Mouse (Mus musculus) monocyte, adult 5-6 weeks (primary cell): Measurements from ENCODE around the gene Scml4. TPM values are rescaled to one million over a fixed set of nuclear protein-coding genes. Genes with fewer than 3 reads are reported as not detected.
A peak's percentile ranks its signal among the peaks of the same experiment; 100 is the strongest.

ENCODE experiments used
- ATAC-seq: fragments of 153-309, 156-312 bp; replicated peaks from 2 replicates; pipeline ENCODE4 v1.8.0; 2017; ENCODE audit warnings: mild to moderate bottlenecking; ENCODE audit not compliant: low TSS enrichment, insufficient number of reproducible peaks, severe bottlenecking, poor library complexity, low FRiP score
- total RNA-seq: library from RNA; stranded (forward); fragments of 200-1000, 200-491, 200-594 nt; gene quantifications from 3 replicates; pipeline ENCODE4 v1.2.3, GENCODE M21; 2017

The Scml4 gene
- total RNA-seq, 1 experiment from 2014 or later: 5.4 TPM

DNA sequence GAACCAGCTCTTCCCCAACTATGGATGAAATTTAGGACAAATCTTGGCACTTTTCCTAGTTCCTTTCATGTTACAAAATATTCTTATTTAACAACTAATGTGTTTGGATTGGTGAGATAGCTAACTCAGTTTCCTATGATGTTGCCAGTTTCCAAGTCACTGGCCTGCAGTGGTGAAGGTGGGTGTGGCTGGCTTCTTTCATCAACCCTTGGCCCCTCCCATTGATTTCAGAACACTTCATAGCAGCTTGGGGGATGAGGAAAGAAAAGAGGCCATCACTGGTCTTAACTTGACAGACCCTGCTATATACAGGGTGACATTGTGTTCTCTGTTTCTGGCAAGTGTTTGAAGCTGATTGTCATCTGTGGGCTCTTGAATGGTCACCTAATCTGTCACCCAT, 76.0 kb downstream of the Scml4 start:
- no peak for ATAC-seq

DNA sequence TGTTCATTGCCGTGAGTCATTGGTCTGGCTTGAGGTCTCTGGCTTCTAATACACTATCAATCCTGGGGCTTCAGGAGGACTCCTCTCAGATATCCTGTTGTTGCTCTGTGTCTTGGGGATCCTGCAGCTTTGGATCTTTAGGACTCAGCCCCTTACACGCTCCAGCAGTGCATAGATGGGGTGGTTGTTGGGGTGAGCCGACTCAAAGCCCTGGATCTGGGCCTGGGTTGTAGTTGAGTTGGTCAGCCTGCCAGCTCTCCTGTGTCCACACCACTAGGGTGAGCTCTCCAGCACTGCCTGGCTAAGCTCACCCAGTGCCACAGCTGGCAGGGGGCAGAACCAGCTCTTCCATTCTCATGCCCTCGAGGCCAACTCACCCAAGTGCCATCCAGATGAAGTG, 78.2 kb downstream of the Scml4 start:
- no peak for ATAC-seq

DNA sequence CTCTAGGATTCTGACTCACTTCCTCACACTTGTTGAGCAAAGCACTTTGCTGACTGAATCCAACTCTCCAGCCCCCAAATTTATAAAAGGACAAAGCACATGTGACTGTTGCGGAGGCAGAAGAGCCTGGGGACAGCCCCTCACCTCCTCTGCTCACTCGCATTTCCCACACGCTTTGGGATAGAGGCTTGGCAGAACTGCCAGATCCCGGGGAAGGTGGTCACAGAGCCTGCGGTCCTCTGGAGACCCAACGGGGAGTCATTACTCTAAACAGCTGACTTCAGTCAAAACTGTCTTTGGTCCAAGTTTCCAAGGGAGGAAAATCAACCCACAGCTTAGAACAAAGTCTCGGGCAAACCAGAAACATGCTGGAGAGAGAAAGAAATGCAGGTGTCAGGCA, 79.5 kb downstream of the Scml4 start:
- no peak for ATAC-seq

DNA sequence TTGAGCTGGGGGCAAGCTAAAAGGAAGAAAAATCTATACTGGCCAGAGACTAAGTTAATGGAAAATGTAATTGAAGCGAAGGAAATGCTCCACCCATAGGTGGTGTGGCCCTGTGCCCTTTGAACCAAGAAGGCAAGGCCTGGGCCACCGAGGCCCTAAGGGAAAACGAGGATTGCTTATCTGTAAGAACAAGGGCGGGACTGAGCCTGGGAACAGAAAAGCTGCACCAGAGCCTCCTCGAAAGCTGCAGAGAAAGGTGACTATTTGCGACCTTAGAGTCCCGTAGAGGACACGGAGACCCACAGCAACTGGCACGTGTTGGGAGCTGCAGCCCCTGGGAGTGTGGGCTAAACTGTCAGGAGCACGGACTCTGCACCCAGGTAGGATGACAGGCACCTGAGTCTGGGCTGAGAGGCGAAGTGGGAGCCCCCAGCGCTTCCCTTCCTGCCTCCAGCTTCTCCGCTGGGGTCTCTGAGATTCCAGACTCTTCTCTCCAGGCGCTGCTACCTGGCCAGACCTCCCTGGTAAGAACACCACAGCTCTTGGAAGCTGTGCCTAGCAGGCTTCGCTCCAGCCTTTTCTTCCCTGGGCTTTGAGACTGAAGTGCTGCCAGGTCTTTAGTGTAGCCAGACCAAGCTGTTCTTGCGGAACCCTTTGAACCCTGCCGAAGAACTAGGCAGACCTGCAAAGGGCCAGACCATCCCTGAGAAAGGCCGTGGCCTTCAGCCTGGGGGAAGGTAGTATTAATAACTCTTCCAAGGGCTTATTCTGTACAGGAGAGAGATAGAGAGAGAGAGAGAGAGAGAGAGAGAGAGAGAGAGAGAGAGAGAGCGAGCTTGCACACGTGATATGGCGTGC, 80.3 kb downstream of the Scml4 start:
- no peak for ATAC-seq

DNA sequence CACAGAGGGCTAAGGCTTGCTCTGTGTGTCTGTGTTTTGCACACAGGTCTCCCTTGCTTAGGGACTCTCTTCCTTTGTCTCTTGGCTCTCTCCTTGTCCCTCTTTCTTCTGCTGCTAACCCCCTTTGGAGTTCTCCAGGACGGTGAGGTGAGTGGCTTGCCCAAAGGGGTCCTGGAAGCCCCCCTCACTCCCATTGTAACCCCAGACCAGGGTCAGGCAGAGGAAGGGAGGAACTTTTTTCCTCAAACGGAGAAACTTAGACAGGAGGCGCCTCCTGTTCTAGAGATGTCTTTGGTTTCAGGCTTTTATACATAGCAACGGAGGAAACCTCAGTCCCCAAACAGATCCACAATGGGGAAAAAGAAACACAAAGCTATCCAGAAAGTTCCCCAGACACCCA, 81.1 kb downstream of the Scml4 start:
- no peak for ATAC-seq

DNA sequence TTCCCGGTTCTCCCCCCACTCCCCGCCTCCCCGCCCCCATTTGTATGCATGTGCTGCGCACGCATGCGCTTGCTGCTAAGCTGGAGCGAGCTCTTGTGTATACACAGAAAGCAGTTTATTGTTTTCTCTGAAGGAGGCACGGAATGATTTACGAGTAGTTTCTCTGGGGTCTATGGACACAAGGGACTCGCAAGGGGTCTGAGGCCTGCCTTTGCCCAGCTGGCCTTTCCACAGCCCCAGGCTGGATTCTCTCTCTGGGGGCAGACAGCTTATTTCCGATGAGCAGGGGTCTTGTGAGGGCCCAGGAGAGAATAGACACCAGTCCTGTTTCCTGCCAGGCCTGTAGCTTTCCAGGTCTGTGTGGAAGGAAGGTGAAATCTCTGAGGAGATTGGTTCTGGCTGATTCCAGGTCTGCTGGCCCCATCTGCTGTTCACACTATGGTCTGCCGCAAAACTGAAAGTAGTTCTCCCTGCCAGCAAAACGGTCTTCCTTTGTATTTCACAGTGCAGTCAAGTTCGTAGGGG, 81.6 kb downstream of the Scml4 start:
- ATAC-seq: no peak

DNA sequence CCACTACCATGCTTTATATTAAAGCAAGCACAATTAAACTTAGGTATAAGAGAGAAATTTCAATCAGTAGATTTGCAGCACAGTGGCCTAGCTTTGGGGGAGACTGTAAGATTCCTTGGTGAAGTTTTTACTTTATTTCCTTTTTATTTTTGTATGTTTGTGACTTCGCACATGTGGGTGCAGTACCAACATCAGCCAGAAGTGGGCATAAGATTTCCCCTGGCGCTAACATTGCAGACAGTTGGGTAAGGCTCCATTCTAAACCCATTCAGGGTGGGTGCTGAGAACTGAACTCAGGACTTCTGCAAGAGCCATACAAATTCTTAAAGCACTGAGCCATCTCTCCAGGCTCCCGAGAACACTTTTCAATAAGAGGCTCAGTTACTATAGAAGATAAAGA, 82.1 kb downstream of the Scml4 start:
- ATAC-seq: no peak

DNA sequence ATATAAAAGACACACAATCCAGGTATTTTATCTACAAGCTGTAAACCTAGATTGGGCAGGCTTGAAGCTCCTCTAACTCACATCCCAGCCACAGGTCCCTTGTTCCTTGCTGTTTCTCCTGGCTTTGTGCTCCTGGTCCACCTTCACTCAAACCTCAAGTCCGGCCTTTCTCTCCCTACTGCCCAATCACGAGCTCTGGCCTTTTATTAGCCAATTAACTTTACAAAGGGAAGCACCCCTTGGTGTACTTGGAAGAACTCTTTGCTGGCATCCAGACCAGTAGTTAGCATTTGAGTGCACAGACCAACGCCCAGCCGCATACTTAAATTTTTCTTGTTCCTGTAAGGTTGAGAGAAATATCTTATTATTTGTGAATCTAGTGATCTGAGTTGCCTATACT, 85.1 kb downstream of the Scml4 start:
- no peak for ATAC-seq

DNA sequence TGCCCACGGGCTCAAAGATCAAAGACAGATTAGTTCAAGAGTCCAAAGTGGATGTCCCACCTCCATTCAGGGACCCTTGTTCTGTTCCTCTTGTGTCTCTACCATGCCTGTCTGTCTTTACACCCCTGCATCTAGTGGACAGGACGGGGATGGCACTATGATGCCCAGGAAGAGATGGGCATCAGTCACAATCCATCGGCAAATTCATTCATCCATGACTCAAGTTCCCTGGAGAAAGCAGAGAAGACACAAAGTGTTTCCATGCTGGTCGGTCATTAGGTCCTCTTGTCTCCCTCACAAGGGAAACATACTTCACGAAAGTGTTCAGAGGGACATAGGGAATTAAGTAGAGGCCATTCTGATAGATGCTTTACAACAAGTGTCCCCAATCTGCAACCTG, 87.2 kb downstream of the Scml4 start:
- ATAC-seq: no peak

DNA sequence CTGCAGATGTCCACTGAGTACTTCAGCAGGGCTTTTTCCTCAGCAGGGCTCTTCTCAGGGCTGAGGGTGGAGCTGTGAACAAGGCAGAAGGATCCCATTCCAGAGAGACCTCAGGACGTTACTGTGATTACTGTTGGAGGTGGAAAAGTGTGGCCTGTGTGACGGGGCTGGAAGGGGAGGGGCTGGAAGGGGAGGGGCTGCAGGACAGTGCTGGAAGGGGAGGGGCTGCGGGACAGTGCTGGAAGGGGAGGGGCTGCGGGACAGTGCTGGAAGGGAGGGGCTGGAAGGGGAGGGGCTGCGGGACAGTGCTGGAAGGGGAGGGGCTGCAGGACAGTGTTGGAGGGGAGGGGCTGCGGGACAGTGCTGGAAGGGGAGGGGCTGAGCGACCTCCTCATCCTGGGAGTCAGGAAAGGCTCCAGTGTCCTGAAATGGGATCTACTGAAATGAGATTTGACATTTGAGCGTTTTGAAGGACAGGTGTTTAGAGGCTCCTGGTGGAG, 90.1 kb downstream of the Scml4 start:
- ATAC-seq: no peak

DNA sequence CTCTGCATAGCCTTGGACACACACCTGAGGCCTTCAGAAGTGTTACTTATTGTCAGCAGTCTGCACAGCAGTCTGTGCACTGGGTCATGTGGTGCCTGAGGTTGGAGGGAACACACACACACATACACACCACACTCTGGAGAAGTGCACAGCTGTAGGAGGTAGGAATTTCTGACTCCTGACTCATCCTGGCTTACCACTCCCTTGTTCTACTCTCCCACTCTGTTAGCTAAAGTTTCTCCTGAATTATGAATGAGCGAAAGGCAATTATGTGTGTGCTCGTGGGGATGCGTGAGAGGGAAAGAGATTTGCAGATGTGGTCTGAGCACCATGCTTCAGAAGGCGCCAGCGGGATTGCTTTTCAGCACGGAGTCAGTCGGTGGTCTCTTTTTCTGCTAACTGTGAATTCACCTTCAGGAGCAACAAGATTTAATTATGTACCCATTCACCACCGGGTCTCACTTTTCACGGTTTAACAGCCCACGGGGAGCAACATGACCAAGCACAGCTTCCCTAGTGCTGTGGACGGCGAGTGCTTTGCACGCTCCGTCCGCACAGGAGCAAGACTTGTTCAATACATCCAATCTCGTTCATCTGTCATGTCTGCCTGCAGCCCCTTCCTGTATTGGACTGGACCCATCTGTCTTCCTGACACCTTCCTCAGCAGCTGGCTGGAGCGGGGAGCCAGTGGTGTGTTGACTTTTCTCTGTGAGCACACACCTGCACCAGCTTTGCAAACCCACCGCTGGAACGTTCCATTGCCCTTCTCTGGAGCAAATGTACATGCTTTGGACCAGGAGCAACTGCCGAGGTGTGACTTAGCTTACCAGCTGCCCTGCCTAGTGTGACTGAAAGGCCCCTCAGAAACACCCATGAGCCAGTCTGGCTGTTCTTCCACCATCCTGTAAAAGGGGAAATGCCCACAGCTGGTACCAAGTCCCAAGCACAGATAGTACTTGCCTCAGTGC, 91.2 kb downstream of the Scml4 start:
- no peak for ATAC-seq

DNA sequence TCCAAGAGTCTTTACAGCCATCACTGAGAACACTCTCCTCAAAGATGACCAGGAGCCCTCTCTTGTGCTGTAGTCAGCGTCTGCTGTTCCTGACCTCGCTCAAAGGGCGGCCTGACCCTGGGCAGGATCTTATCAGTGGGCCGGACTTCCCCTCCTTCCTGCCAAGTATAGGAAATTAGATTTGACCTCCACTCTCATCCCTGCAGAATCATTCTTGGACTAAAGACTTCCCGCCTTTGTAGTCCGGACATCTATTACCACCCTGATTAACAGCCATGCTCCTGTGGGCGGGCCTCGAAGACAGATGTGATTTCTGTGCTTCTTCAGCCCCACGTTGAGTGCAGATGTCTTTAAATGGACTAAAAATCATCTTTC, 91.9 kb downstream of the Scml4 start:
- no peak for ATAC-seq

DNA sequence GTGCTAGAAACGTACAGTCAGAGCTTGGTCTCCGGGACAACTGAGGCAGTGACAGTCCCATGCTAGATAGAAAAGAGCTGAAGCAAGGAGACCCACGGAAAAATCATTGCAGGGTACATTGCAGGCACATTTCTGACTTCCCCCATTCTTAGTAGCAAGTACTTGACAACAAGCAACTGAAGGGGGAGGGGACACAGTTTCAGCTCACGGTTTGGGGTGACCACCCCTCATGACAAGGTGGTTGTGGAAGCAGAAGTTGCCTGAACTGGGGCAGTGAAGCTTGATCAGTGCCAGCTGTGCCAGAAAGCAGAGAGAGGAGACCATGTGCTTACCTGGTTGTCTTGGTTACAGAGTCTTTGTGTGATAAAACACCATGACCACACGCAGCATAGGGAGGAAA, 93.4 kb downstream of the Scml4 start:
- no peak for ATAC-seq

DNA sequence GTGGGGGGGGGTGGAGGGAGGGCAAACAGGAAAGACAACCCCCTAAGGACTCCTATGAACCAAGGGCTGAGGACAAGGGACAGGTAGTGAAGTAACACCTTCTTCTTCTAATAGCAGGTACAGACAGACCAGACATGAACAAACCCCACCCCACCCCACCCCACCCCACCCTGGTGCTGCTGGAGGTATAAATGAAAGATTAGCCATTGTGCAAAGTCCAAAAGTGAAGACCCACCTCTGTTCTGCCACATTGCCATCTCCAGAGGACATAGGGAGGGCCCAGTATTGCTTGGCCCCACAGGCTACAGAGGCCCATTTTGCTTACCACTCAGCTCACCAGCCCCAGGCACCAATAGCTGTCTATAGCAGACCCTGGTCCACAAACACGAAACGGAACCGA, 95.0 kb downstream of the Scml4 start:
- no peak for ATAC-seq

DNA sequence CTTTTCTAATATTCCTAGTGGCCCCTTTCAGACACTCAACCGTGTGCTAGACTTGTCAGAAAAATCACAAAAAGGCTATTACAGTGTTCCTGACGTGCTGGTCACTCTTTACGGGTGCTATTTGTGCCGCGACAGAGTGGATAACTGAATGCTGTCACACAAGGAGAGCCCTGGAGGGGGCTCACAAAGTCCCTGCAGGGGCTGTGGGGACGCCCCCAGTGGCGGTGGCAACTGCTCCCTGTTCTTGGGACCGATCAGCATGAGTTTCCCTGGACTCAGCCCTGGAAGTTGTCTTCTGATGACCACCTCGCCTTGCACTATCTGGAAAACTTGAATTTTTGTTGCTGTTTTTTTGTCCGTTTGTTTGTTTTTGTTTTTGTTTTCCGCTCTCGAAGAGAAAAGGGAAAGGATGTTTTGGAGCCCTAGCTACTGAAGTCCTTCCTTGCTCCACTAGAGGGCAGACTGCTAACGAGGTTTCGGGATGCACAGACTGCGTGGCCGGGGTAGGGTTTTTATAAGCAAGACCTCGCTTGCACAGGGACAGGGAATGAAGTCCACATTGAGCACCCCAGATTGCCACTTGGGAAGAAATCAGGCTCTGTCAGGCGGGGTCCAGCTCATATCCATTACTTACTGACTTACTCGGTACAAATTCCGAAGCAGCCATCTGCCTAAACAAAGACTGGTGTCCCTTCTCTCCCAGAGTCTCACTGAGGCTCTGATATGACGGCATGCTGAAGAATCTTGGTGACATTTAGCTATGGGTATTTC, 97.9 kb downstream of the Scml4 start:
- no peak; the same call in 1 of the 2 replicates for ATAC-seq

DNA sequence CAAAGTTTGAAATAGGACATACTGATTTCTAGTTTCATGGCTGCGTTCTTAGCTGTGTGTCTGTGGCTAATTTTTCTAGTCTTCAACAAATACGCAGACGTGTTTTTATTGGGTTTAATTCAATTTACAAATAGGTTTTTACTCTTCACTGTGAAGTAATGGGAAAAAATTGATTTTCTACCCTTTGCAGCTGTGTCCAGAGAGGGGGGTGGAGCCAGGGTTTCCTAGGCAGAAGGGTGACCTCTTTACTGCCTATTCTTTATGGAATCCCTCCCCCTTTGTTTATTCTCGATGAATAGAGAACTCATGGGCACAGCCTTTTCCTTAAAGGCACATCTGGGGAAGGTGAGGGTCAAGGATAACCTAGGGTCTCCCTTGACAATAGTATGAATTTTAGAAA, 98.5 kb downstream of the Scml4 start:
- no peak for ATAC-seq

DNA sequence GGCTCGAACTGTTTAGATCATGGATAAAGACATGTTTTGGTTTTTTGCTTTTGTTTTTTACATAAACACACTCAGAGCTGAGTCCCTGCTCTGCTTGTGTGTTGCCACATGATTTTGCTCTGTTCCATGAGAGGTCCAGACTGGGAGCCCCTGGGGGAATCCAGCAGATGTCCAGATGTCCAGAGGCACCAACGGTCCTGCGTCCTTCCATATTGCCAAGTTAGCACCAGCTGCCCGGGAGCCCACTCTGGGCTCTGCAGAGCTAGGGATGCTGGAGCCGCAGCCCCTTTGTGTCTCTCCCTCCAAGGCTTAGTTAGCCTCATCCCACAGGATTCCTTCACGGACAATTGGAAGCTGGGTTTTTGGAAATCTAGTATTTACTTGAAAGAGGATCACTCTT, 101.6 kb downstream of the Scml4 start:
- no peak for ATAC-seq

DNA sequence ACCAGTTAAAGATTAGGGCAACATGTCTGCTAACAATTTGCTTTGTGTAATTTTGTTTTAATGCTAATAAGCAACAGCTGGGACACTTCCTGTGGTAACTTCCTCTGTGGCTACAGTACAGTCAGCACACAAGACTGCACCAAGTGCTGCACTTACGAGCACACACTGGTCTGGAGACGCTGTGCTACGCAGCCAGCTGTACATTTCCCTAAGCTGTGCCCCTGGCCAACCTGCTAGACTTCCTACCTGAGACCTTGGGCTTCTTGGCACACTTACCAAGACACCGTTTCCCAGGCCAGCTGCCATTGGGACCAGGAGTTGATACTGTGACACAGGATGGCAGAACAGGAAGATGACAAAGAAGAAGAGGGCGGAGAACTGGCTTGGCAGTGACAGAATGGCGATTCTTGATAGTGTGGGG, 102.0 kb downstream of the Scml4 start:
- peak; percentile 57 for ATAC-seq

DNA sequence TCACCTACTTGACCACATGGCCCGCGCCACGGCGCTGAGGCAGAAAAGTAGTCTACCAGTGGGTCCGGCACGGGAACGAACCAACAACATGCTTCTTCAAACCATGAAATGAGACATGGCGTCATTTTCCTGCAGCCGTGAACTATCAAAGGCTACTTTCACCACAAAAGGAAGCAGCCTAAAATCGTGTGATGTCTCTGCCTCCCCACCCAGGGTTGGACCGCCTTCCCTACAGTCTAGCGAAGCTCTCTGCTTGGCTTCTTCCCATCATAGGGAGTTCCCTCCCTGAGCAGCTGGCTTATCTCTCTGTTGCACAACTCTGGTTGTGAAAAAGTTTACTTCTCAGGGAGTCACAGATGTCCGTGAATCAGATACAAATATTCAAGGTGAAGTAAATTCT, 102.5 kb downstream of the Scml4 start:
- ATAC-seq: peak; percentile 46
